Mouse (Mus musculus) hindbrain, embryonic 15.5 days (tissue): ENCODE measurements at regions not wholly inside any gene's neighbourhood (a gene's known extent, or its start where the extent isn't known, plus 50 kb on each side); places are given as distances from the start of the nearest gene placed in this dataset.

Experiments
- ATAC-seq: fragments of 200-750 bp; cut with Nextera tagmentation; 2 replicates; pipeline ENCODE4 v1.8.0; 2017; ENCODE audit warnings: low read depth, moderate number of reproducible peaks, moderate TSS enrichment; ENCODE audit not compliant: low FRiP score
- H3K27ac ChIP-seq: fragments of 300-500 bp; sonication (generic); replicated peaks from 2 replicates; pipeline ENCODE4 v1.5.1; 2015; ENCODE audit warnings: mild to moderate bottlenecking, inconsistent platforms
- H3K27me3 ChIP-seq: fragments of 300-500 bp; sonication (generic); 2 replicates; pipeline ENCODE4 v1.6.1; 2015; ENCODE audit warnings: control low read depth, inconsistent platforms
- H3K36me3 ChIP-seq: fragments of 300-500 bp; sonication (generic); 2 replicates; pipeline ENCODE4 v1.6.1; 2015; ENCODE audit warnings: control low read depth, inconsistent platforms
- H3K4me1 ChIP-seq: fragments of 300-500 bp; sonication (generic); replicated peaks from 2 replicates; pipeline ENCODE4 v1.6.1; 2015; ENCODE audit warnings: control low read depth, inconsistent platforms
- H3K4me2 ChIP-seq: fragments of 300-500 bp; sonication (generic); 2 replicates; pipeline ENCODE4 v1.6.1; 2015; ENCODE audit warnings: moderate library complexity, mild to moderate bottlenecking, inconsistent platforms
- H3K4me3 ChIP-seq: fragments of 300-500 bp; sonication (generic); 2 replicates; pipeline ENCODE4 v1.5.1; 2015; ENCODE audit warnings: mild to moderate bottlenecking, inconsistent platforms
- H3K9ac ChIP-seq: fragments of 300-500 bp; sonication (generic); 2 replicates; pipeline ENCODE4 v1.6.1; 2015; ENCODE audit warnings: inconsistent platforms
- H3K9me3 ChIP-seq: fragments of 300-500 bp; sonication (generic); 2 replicates; pipeline ENCODE4 v1.6.1; 2016; ENCODE audit warnings: control low read depth, inconsistent platforms
- WGBS: fragments of 180-500 bp; shearing (Covaris S2); methylation state at CpG from one replicate; pipeline ENCODE4 v1.1.7; 2015; 5-methylcytosine and 5-hydroxymethylcytosine counted together

GRCm38 (mm10) chr14:80901346-80901745 is 917.5 kb downstream of the Olfm4 start:
- Histone ChIP-seq H3K9ac (no peak overlapping the region), H3K4me2 (peak overlapping the region; percentile 45), H3K27me3 (no peaks in the 10 kb centered on the region), H3K4me1 (no peaks in the 10 kb centered on the region), H3K4me3 (peak overlapping the region; percentile 18), H3K27ac (0 out of 2 replicates have a peak overlapping the region, but pooled peaks have one; percentile 39), H3K36me3 (no peaks in the 10 kb centered on the region), H3K9me3 (no peaks in the 10 kb centered on the region)
- WGBS: 41% methylated on average over 10 of the region's 10 CpGs
- ATAC-seq: no peak

- ATAC-seq: no peak
- H3K4me1 ChIP-seq: no peaks in the 10 kb centered on the region
- H3K27me3 ChIP-seq: no peaks in the 10 kb centered on the region
- H3K4me2 ChIP-seq: peak overlapping the region; percentile 45
- H3K9me3 ChIP-seq: no peaks in the 10 kb centered on the region
- 60% methylated on average over 9 of the region's 9 CpGs for WGBS
- H3K27ac ChIP-seq: no peak overlapping the region
- H3K4me3 ChIP-seq: peak overlapping the region; percentile 18
- no peak overlapping the region for H3K9ac ChIP-seq
- H3K36me3 ChIP-seq: no peaks in the 10 kb centered on the region
These were observed 917.9 kb downstream of the Olfm4 start for GRCm38 (mm10) chr14:80901759-80902163.

- ATAC-seq: no peak
- Histone ChIP-seq H3K9me3 (no peaks in the 10 kb centered on the region), H3K27ac (no peak overlapping the region), H3K4me1 (no peaks in the 10 kb centered on the region), H3K27me3 (no peaks in the 10 kb centered on the region), H3K9ac (no peak overlapping the region), H3K4me3 (no peak overlapping the region), H3K36me3 (no peaks in the 10 kb centered on the region), H3K4me2 (no peak overlapping the region)
- WGBS: 86% methylated on average over 3 of the region's 3 CpGs
These were observed 932.1 kb downstream of the Olfm4 start for GRCm38 (mm10) chr14:80916031-80916430.

- Histone ChIP-seq H3K27ac (no peak overlapping the region), H3K9ac (no peak overlapping the region), H3K4me3 (no peak overlapping the region), H3K36me3 (no peaks in the 10 kb centered on the region), H3K27me3 (no peaks in the 10 kb centered on the region), H3K4me1 (no peaks in the 10 kb centered on the region), H3K9me3 (no peaks in the 10 kb centered on the region), H3K4me2 (no peak overlapping the region)
- WGBS: 48% methylated on average over 2 of the region's 2 CpGs
- no peak for ATAC-seq
These were observed 939.9 kb downstream of the Olfm4 start for GRCm38 (mm10) chr14:80923732-80924131.

GRCm38 (mm10) chr14:80959966-80960365 is 976.1 kb downstream of the Olfm4 start:
- H3K4me1 ChIP-seq: no peaks in the 10 kb centered on the region
- H3K9ac ChIP-seq: no peak overlapping the region
- no peak for ATAC-seq
- 52% methylated on average over 2 of the region's 2 CpGs for WGBS
- no peak overlapping the region for H3K27ac ChIP-seq
- H3K4me3 ChIP-seq: no peak overlapping the region
- H3K27me3 ChIP-seq: no peaks in the 10 kb centered on the region
- no peaks in the 10 kb centered on the region for H3K9me3 ChIP-seq
- no peak overlapping the region for H3K4me2 ChIP-seq
- H3K36me3 ChIP-seq: no peaks in the 10 kb centered on the region

GRCm38 (mm10) chr14:80975795-80976194 is 991.9 kb downstream of the Olfm4 start:
- H3K27me3 ChIP-seq: no peaks in the 10 kb centered on the region
- no peaks in the 10 kb centered on the region for H3K4me1 ChIP-seq
- H3K4me3 ChIP-seq: no peak overlapping the region
- H3K27ac ChIP-seq: no peak overlapping the region
- no peaks in the 10 kb centered on the region for H3K36me3 ChIP-seq
- no peak for ATAC-seq
- no peak overlapping the region for H3K9ac ChIP-seq
- H3K9me3 ChIP-seq: no peaks in the 10 kb centered on the region
- no peak overlapping the region for H3K4me2 ChIP-seq
- WGBS: 85% methylated on average over 4 of the region's 4 CpGs

- no peak for ATAC-seq
- Histone ChIP-seq H3K4me2 (no peak overlapping the region), H3K9ac (no peak overlapping the region), H3K4me3 (no peak overlapping the region), H3K4me1 (no peaks in the 10 kb centered on the region), H3K36me3 (no peaks in the 10 kb centered on the region), H3K27ac (no peak overlapping the region), H3K27me3 (no peaks in the 10 kb centered on the region), H3K9me3 (no peaks in the 10 kb centered on the region)
- WGBS: 52% methylated on average over 5 of the region's 5 CpGs
These were observed 992.8 kb downstream of the Olfm4 start for GRCm38 (mm10) chr14:80976662-80977061.

GRCm38 (mm10) chr14:80979475-80979874 is 995.6 kb downstream of the Olfm4 start:
- no peak overlapping the region for H3K27ac ChIP-seq
- H3K9me3 ChIP-seq: no peaks in the 10 kb centered on the region
- no peak overlapping the region for H3K4me2 ChIP-seq
- H3K9ac ChIP-seq: no peak overlapping the region
- no peak for ATAC-seq
- WGBS: 69% methylated on average over 5 of the region's 5 CpGs
- no peak overlapping the region for H3K4me3 ChIP-seq
- H3K27me3 ChIP-seq: no peaks in the 10 kb centered on the region
- no peaks in the 10 kb centered on the region for H3K4me1 ChIP-seq
- no peaks in the 10 kb centered on the region for H3K36me3 ChIP-seq

GRCm38 (mm10) chr14:80990192-80990591 is 1006.3 kb downstream of the Olfm4 start:
- 66% methylated on average over 3 of the region's 3 CpGs for WGBS
- Histone ChIP-seq H3K27me3 (no peaks in the 10 kb centered on the region), H3K9me3 (no peaks in the 10 kb centered on the region), H3K4me3 (no peak overlapping the region), H3K4me2 (no peak overlapping the region), H3K4me1 (no peaks in the 10 kb centered on the region), H3K36me3 (no peaks in the 10 kb centered on the region), H3K9ac (no peak overlapping the region), H3K27ac (no peak overlapping the region)
- no peak for ATAC-seq

- WGBS: 59% methylated on average over 1 of the region's 1 CpGs
- no peaks in the 10 kb centered on the region for H3K27me3 ChIP-seq
- no peak for ATAC-seq
These were observed 1006.9 kb downstream of the Olfm4 start for GRCm38 (mm10) chr14:80990679-80991286.

GRCm38 (mm10) chr14:80999030-80999429 is 1015.1 kb downstream of the Olfm4 start:
- no peaks in the 10 kb centered on the region for H3K36me3 ChIP-seq
- no peak for ATAC-seq
- H3K9ac ChIP-seq: no peak overlapping the region
- H3K9me3 ChIP-seq: no peaks in the 10 kb centered on the region
- no peaks in the 10 kb centered on the region for H3K27me3 ChIP-seq
- H3K4me1 ChIP-seq: no peaks in the 10 kb centered on the region
- WGBS: 89% methylated on average over 1 of the region's 1 CpGs
- H3K27ac ChIP-seq: no peak overlapping the region
- H3K4me2 ChIP-seq: no peak overlapping the region
- no peak overlapping the region for H3K4me3 ChIP-seq

More at GRCm38 (mm10) chr14:80990679-80991286, 1006.9 kb downstream of the Olfm4 start:
- Histone ChIP-seq H3K4me1 (no peaks in the 10 kb centered on the region), H3K9ac (no peak overlapping the region), H3K4me2 (no peak overlapping the region), H3K27ac (no peak overlapping the region), H3K4me3 (no peak overlapping the region), H3K36me3 (no peaks in the 10 kb centered on the region), H3K9me3 (no peaks in the 10 kb centered on the region)

- H3K4me3 ChIP-seq: no peak overlapping the region
- H3K9ac ChIP-seq: no peak overlapping the region
- H3K27me3 ChIP-seq: no peaks in the 10 kb centered on the region
- H3K36me3 ChIP-seq: no peaks in the 10 kb centered on the region
- no peak overlapping the region for H3K4me2 ChIP-seq
- no peak overlapping the region for H3K27ac ChIP-seq
- WGBS: 60% methylated on average over 5 of the region's 5 CpGs
- H3K9me3 ChIP-seq: no peaks in the 10 kb centered on the region
- no peak for ATAC-seq
- H3K4me1 ChIP-seq: no peaks in the 10 kb centered on the region
These were observed 1029.3 kb downstream of the Olfm4 start for GRCm38 (mm10) chr14:81013208-81013607.

- no peak for ATAC-seq
- no peaks in the 10 kb centered on the region for H3K4me1 ChIP-seq
These were observed 1047.6 kb downstream of the Olfm4 start for GRCm38 (mm10) chr14:81031475-81031874.

More at GRCm38 (mm10) chr14:81031475-81031874, 1047.6 kb downstream of the Olfm4 start:
- Histone ChIP-seq H3K36me3 (no peaks in the 10 kb centered on the region), H3K9me3 (no peaks in the 10 kb centered on the region), H3K27ac (no peak overlapping the region), H3K9ac (no peak overlapping the region), H3K4me2 (no peak overlapping the region), H3K4me3 (no peak overlapping the region), H3K27me3 (no peaks in the 10 kb centered on the region)
